Mouse (Mus musculus) hindbrain, embryonic 11.5 days (tissue): ENCODE measurements around the gene Fam19a3. TPM values are rescaled to one million over a fixed set of nuclear protein-coding genes. Genes with fewer than 3 reads are reported as not detected.
"Not testable (repeated sequence)": the region's sequence is repeated elsewhere in the genome, so short reads cannot be mapped to it uniquely, and the experiment has no call there.

ENCODE experiments used
- ATAC-seq: fragments of 200-750 bp; cut with Nextera tagmentation; 2 replicates; pipeline ENCODE4 v1.8.0; 2017; ENCODE audit warnings: mild to moderate bottlenecking, moderate TSS enrichment, moderate library complexity; ENCODE audit not compliant: low FRiP score
- DNase-seq: peaks from one replicate; pipeline ENCODE4 v3.0.0-alpha.2; 2015; ENCODE audit warnings: low spot score
- H3K27ac ChIP-seq: fragments of 300-500 bp; sonication (generic); 2 replicates; pipeline ENCODE4 v1.5.1; 2014; ENCODE audit warnings: mild to moderate bottlenecking, low read depth, low read length
- H3K27me3 ChIP-seq: fragments of 300-500 bp; sonication (generic); 2 replicates; pipeline ENCODE4 v1.6.1; 2014; ENCODE audit warnings: mild to moderate bottlenecking, low read length, moderate library complexity, mixed read lengths; ENCODE audit not compliant: control insufficient read depth, insufficient read depth
- H3K36me3 ChIP-seq: fragments of 300-500 bp; sonication (generic); 2 replicates; pipeline ENCODE4 v1.6.1; 2014; ENCODE audit warnings: mild to moderate bottlenecking, low read length, moderate library complexity, mixed read lengths; ENCODE audit not compliant: control insufficient read depth, insufficient read depth
- H3K4me1 ChIP-seq: fragments of 300-500 bp; sonication (generic); replicated peaks from 2 replicates; pipeline ENCODE4 v1.6.1; 2014; ENCODE audit warnings: low read length, mixed read lengths; ENCODE audit not compliant: control insufficient read depth, insufficient read depth
- H3K4me2 ChIP-seq: fragments of 300-500 bp; sonication (generic); replicated peaks from 2 replicates; pipeline ENCODE4 v1.6.1; 2014; ENCODE audit warnings: mild to moderate bottlenecking, low read depth, low read length
- H3K4me3 ChIP-seq: fragments of 300-500 bp; sonication (generic); 2 replicates; pipeline ENCODE4 v1.5.1; 2014; ENCODE audit warnings: low read depth, low read length
- H3K9ac ChIP-seq: fragments of 300-500 bp; sonication (generic); 2 replicates; pipeline ENCODE4 v1.6.1; 2014; ENCODE audit warnings: low read depth, low read length
- H3K9me3 ChIP-seq: fragments of 300-500 bp; sonication (generic); 2 replicates; pipeline ENCODE4 v1.6.1; 2016; ENCODE audit warnings: low read length; ENCODE audit not compliant: control insufficient read depth
- WGBS: fragments of 180-500 bp; shearing (Covaris S2); extraction: QIAGEN DNeasy Blood & Tissue Kit; methylation state at CpG from one replicate; pipeline ENCODE4 v1.1.7; 2014; 5-methylcytosine and 5-hydroxymethylcytosine counted together
- polyA plus RNA-seq: library from polyadenylated mRNA; unstranded; fragments of >200 nt; fragmentation: Nextera tagmentation; extraction: Ambion mirVana; gene quantifications from 2 replicates; pipeline ENCODE4 v1.2.1, GENCODE M21; 2014

Gene Fam19a3
- polyA plus RNA-seq, 1 experiment from 2014 or later: 0.09 TPM

DNA sequence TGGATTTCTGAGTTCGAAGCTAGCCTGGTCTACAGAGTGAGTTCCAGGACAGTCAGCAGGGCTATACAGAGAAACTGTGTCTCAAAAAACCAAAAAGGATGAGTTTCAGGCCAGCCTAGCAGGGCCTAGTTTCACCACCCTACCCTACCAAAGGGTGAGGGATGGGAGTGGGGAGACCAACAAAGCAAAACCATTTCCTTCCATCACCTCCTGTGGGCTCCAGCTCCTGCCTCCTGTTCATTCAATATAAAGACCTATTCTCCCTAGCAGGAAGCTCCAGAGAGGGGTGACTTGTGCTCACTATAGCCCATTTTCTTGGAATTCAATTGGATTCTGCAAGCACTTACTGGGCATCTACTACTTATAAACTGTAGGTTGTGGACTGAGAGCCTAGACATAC, 33.1 kb upstream of the Fam19a3 start:
- ATAC-seq: no peak
- Histone ChIP-seq H3K27ac (no peak overlapping the region), H3K9me3 (no peaks in the 10 kb centered on the region), H3K9ac (no peak overlapping the region), H3K4me2 (no peak overlapping the region), H3K36me3 (no peaks in the 10 kb centered on the region), H3K27me3 (no peaks in the 10 kb centered on the region), H3K4me3 (no peak overlapping the region), H3K4me1 (no peaks in the 10 kb centered on the region)
- 100% methylated on average over 1 of the region's 1 CpGs for WGBS
- DNase-seq: no peak

DNA sequence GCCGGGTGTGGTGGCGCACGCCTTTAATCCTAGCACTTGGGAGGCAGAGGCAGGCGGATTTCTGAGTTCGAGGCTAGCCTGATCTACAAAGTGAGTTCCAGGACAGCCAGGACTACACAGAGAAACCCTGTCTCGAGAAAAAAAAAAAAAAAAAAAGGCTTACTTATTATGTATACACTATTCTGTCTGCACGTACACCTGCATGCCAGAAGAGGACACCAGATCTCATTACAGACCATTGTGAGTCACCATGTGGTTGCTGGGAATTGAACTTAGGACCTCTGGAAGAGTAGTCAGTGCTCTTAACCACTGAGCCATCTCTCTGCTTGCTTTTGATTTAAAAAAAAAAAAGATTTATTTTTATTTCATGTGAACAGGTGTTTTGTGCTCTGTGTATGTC, 31.6 kb upstream of the Fam19a3 start:
- not testable (repeated sequence) for H3K9me3 ChIP-seq, H3K9ac ChIP-seq, H3K27me3 ChIP-seq, H3K4me1 ChIP-seq, ATAC-seq, H3K4me2 ChIP-seq, H3K27ac ChIP-seq, DNase-seq, H3K36me3 ChIP-seq, H3K4me3 ChIP-seq
- WGBS: 87% methylated on average over 7 of the region's 7 CpGs

DNA sequence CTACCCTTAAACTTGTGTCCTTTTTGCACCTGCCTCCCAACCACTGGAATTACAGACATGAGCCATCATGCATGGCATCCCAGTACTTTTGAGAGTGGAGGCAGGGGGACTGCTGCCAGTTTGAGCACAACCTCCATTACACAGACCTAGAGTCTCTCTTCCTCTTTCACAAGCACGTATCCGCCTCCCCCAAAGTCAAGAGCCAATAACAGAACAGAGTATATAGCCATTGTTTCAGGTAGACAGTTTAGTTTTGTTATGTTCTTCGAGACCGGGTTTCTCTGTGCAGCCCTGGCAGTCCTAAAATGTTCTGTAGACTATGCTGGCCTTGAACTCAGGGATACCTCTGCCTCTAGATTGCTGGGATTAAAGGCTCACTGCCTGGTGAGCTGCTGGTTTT, 30.6 kb upstream of the Fam19a3 start:
- Histone ChIP-seq H3K9ac (no peak overlapping the region), H3K27ac (no peak overlapping the region), H3K4me1 (no peaks in the 10 kb centered on the region), H3K4me2 (no peak overlapping the region), H3K27me3 (no peaks in the 10 kb centered on the region), H3K36me3 (no peaks in the 10 kb centered on the region), H3K4me3 (no peak overlapping the region), H3K9me3 (no peaks in the 10 kb centered on the region)
- DNase-seq (no peak), ATAC-seq (no peak)
- WGBS: 83% methylated on average over 4 of the region's 4 CpGs

DNA sequence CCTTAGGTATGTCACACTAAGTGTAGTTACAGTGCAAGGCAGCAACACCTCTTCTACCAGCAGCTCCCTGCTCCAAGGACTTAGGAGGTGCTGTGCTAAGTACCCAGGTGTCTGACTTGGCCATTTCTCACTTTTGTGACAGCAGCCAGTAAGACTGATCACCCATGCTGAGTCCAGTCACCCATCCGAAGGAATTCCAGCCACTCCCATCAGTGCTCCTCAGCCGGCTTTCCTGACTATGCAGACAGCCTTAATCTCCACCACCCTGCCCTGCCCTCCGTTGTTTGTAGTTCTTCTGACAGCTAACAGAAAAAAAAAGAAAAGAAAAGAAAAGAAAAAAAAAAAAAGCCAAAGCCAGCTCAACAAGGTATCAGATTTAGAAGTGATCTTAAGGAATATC, 30.1 kb upstream of the Fam19a3 start:
- H3K4me1 ChIP-seq: no peaks in the 10 kb centered on the region
- no peak for DNase-seq
- H3K27ac ChIP-seq: no peak overlapping the region
- no peak for ATAC-seq
- WGBS: 40% methylated on average over 3 of the region's 3 CpGs
- no peak overlapping the region for H3K4me3 ChIP-seq
- H3K9me3 ChIP-seq: no peaks in the 10 kb centered on the region
- H3K9ac ChIP-seq: no peak overlapping the region
- H3K4me2 ChIP-seq: no peak overlapping the region
- no peaks in the 10 kb centered on the region for H3K27me3 ChIP-seq
- no peaks in the 10 kb centered on the region for H3K36me3 ChIP-seq

DNA sequence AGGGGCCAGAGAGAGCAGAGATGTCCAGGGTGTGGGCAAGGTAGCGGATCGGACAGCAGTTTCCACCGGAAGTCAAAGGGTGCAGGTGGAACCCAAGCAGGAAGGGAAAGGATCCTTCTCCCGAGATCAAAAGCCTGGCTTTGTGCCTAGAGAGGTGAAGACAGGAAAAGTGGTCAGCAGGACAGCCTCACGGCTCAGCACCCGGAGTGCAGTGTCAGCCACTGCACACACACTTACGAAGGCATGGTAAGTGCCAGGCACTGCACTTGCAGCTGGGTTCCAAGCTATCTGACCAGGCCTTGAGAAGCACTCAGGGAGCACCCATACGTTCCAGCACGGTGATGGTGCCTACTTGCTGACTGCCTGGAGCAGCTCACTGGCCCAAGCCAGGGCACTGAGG, 23.9 kb upstream of the Fam19a3 start:
- 82% methylated on average over 9 of the region's 9 CpGs for WGBS
- Histone ChIP-seq H3K9me3 (no peaks in the 10 kb centered on the region), H3K27ac (no peak overlapping the region), H3K4me3 (no peak overlapping the region), H3K36me3 (no peaks in the 10 kb centered on the region), H3K9ac (no peak overlapping the region), H3K4me2 (no peak overlapping the region), H3K27me3 (no peaks in the 10 kb centered on the region), H3K4me1 (no peaks in the 10 kb centered on the region)
- DNase-seq: no peak
- ATAC-seq: no peak

DNA sequence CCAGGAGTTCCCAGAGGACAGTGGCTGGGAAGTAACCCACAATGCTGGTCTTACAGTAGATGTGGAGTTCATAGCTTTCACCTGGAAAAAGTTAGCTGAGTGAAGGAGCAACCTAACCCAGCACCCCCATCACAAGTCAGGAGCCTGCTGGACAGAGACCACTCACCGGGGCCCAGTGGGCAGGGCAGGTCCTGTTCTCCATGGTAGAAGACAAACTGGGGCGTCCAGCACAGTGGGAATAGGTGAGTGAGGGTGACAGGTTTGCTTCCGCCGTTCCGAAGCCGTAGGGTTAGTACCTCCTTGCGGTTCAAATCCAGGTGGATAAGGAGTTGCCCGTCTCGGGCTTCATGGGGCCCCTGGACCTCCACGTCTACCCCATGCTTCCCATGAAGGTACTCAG, 22.7 kb upstream of the Fam19a3 start:
- ATAC-seq (no peak), DNase-seq (no peak)
- H3K4me1 ChIP-seq: no peaks in the 10 kb centered on the region
- no peaks in the 10 kb centered on the region for H3K9me3 ChIP-seq
- no peak overlapping the region for H3K27ac ChIP-seq
- no peaks in the 10 kb centered on the region for H3K27me3 ChIP-seq
- 94% methylated on average over 10 of the region's 10 CpGs for WGBS
- H3K4me3 ChIP-seq: no peak overlapping the region
- H3K36me3 ChIP-seq: no peaks in the 10 kb centered on the region
- no peak overlapping the region for H3K9ac ChIP-seq
- no peak overlapping the region for H3K4me2 ChIP-seq

DNA sequence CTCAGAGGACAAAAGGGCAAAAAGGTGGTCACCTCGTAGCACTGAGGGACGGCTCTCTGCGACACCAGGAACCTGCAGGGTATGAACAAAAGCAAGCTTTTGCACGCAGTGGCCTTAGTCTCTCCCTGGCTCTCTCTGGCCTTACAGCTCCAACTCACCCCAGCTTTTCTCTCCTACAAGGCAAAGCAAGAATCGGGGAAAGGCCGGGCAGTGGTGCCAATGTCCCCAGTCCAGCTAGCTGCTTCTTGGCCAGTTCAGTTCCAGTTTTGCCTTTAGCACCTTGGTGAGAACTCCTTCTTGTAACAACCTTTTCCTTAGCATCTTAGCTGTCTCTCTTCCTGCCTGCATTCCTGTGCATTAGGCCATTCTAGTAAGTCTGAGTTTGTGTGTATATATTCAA, 19.8 kb upstream of the Fam19a3 start:
- no peak for ATAC-seq
- Histone ChIP-seq H3K4me3 (no peak overlapping the region), H3K36me3 (no peaks in the 10 kb centered on the region), H3K27me3 (no peaks in the 10 kb centered on the region), H3K9ac (no peak overlapping the region), H3K4me1 (no peaks in the 10 kb centered on the region), H3K9me3 (no peaks in the 10 kb centered on the region), H3K4me2 (no peak overlapping the region), H3K27ac (no peak overlapping the region)
- 89% methylated on average over 6 of the region's 6 CpGs for WGBS
- no peak for DNase-seq

DNA sequence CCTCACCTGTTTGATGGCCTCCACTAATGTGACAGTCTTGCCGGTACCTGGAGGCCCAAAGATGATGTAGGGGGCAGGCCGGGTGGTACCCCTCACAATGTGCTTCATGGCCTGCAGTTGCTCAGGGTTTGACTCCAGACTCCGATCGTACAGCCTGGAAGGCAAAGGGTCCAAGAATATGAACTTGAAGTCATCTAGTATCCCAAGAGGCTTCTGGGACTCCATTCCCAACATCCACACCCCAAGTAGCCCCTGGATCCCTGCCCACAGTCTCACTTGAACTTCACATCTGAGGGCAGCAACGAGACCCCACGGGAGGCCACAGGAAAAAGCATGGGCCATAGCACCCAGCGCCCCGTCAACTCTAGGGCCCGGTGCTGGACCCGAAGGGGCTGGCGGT, 19.0 kb upstream of the Fam19a3 start:
- no peak overlapping the region for H3K4me3 ChIP-seq
- WGBS: 93% methylated on average over 11 of the region's 11 CpGs
- H3K27ac ChIP-seq: no peak overlapping the region
- no peak overlapping the region for H3K9ac ChIP-seq
- H3K27me3 ChIP-seq: no peaks in the 10 kb centered on the region
- no peak overlapping the region for H3K4me2 ChIP-seq
- ATAC-seq: no peak
- H3K36me3 ChIP-seq: no peaks in the 10 kb centered on the region
- H3K4me1 ChIP-seq: no peaks in the 10 kb centered on the region
- no peak for DNase-seq
- H3K9me3 ChIP-seq: no peaks in the 10 kb centered on the region

DNA sequence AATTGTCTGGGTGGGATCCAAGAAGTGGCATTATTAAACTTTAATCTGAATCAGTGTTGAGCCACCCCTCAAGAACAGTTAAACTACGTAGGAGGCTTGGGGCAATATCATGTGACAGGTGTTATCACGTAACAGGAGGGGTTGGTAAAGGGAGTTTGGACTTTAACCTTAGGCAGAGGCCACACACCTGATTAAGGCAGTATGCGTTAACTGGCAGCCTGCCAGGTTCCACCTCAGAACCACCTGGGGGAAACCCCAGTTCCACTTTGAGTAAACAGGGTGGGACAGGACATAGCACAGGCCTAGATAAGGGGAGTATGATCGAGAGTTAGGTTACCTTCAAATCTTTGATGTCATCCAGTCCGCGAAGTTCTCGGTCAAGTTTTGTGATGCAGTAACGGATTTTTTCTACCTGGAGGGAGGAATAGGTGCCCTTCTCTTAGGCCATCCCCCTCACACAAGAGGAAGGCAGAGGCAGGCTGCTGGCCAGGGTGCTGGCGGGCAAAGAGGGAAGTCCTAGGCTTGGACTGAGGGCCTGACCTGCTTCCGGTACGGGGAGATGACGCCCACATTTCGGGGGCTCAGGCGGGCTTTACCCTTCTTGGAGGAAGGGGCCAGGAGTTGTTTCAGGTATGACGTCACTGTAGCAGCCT, 14.9 kb upstream of the Fam19a3 start:
- Histone ChIP-seq H3K27ac (no peak overlapping the region), H3K9me3 (no peaks in the 10 kb centered on the region), H3K36me3 (no peaks in the 10 kb centered on the region), H3K4me3 (no peak overlapping the region), H3K9ac (no peak overlapping the region), H3K4me2 (no peak overlapping the region), H3K4me1 (no peaks in the 10 kb centered on the region), H3K27me3 (no peaks in the 10 kb centered on the region)
- no peak for DNase-seq
- WGBS: 87% methylated on average over 15 of the region's 15 CpGs
- no peak for ATAC-seq
